Mouse (Mus musculus) c-Kit-positive CD71-positive TER-119-positive erythroid progenitor cells, embryonic 14.5 days (primary cell): ENCODE measurements around the gene Tubb5.

Experiments
- DNase-seq: peaks from one replicate; pipeline ENCODE4 v3.0.0-alpha.2; 2013; ENCODE audit warnings: low spot score

The Tubb5 gene

GRCm38 (mm10) chr17:35796835-35797234 lies 41.3 kb downstream of the Tubb5 start:
- DNase-seq: no peak

DNA sequence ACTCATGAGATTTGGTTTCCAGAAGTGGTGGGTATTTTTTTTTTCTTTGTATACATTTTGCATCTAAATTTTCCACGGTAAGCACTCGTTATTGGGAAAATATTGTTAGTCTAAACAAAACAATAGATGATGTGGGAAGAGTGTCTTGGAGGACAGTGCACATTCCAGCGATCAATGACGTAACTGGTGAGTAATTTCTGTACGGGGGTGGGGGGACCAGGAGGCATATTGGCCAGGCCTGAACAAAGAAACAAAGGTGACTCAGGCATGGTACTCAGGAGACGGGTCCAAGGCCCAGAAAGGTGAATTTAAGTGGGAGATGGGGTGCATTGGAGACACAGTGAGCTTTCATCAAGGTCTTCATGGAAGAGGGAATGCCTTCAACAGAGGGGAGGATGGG lies 42.5 kb downstream of the Tubb5 start:
- no peak for DNase-seq

DNA sequence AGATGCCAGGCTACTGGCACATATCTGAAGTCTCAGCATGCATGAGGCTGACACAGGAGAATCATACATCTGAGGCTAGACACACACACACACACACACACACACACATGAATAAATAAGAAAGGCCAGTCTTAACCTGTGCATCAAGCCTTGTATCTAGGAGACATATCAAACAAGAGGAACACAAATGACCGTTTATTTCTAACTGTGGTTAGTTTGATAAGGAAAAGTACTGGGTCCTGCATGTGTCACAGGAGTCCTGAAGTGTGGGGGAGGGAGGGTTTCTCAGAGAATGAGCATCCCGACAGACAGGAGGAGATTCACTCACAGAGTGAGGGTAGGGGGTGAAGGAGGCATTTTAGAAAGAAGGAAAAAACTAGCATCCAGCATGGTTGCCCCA lies 43.0 kb downstream of the Tubb5 start:
- no peak for DNase-seq

GRCm38 (mm10) chr17:35792837-35793236 lies 45.3 kb downstream of the Tubb5 start:
- no peak for DNase-seq

DNA sequence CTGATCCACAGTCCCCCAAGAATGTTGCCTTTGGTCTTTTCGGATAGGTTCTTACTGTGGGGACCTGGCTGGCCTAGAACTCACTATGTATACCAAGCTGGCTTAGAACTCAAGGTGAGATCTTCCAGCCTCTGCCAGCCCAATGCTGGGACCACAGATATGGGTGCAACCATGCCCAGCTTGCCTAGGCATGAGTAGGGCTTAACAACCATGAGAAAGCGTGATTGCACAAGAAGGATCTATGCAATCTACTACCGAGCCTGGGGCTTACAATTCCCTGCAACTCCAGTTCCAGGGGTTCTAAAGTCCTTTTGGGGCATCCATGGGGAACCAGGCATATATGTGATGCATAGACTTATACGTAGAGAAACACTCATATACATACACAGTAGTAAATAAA lies 47.2 kb downstream of the Tubb5 start:
- no peak for DNase-seq

- DNase-seq: no peak
Measured at GRCm38 (mm10) chr17:35788025-35788424, 50.1 kb downstream of the Tubb5 start.

DNA sequence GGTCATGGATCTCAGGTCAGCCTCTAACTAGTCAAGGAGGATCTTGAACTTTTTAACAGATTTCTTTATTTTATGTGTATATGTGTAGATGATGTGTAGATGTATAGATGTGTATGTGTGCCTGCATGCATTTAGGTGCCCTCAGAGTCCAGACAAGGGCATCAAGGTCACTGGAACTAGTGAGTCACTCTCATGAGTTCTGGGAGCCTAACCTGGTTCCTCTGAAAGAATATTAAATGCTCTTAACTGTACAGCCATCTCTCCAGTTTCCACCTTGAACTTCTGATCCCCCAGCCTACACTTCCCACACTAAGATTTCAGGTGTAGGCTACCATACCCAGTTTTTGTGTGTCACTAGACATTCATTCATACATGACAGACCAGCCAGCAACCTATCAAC lies 50.6 kb downstream of the Tubb5 start:
- no peak for DNase-seq

GRCm38 (mm10) chr17:35785140-35785539 lies 53.0 kb downstream of the Tubb5 start:
- no peak for DNase-seq

- no peak for DNase-seq
Measured at GRCm38 (mm10) chr17:35783944-35784343, 54.2 kb downstream of the Tubb5 start.
